Mouse (Mus musculus): ENCODE data around the gene Phb2. TPM values are rescaled to one million over a fixed set of nuclear protein-coding genes. Genes with fewer than 3 reads are reported as not detected.

The Phb2 gene
- polyA plus RNA-seq, 1 experiment: 193 TPM

DNA sequence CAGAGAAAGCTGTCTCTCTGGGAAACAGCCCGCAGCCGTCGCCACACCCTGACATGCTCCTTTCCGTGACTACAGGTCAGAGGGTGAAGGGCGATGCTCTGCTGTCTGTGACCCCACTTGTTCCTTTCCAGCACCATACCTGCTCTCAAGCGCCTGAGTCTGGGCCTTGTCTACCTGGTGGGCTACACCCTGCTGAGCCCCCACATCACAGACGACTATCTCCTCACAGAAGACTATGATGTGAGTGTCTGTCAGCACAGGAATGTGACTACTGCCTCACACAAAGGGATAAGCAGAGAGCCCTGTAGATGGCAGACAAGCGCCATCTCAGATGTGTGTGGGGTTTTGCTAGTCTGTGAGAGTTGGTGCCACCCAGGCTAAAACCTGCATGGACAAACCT, 10.8 kb upstream of the Phb2 start:
- peaks cover 8% of the 10 kb centered on the region for H3K4me1 ChIP-seq (ENCODE audit: control insufficient read depth, insufficient read depth, low read length)
- 71% methylated on average over 8 of the region's 8 CpGs for WGBS
- TF ChIP-seq POLR2A (IDR thresholded peaks at IDR 0.05; ENCODE audit: low read depth, low read length) (no peak), CTCF (conservative IDR thresholded peaks at IDR 0.05; ENCODE audit: insufficient read depth, insufficient read length, low read depth, low read length) (0 out of 2 replicates have a peak, but pooled peaks have one; percentile 17)
- DNase-seq: no peak
- H3K27me3 ChIP-seq (replicated peaks; ENCODE audit: control insufficient read depth, insufficient read depth, low read length): no peaks in the 10 kb centered on the region
- H3K27ac ChIP-seq (ENCODE audit: insufficient read depth, low read depth, low read length): no peak overlapping the region
- peaks cover 5% of the 10 kb centered on the region for H3K36me3 ChIP-seq (ENCODE audit: control insufficient read depth, insufficient read depth, low read length)
- H3K4me3 ChIP-seq (ENCODE audit: insufficient read depth, low read depth, low read length): no peak overlapping the region

DNA sequence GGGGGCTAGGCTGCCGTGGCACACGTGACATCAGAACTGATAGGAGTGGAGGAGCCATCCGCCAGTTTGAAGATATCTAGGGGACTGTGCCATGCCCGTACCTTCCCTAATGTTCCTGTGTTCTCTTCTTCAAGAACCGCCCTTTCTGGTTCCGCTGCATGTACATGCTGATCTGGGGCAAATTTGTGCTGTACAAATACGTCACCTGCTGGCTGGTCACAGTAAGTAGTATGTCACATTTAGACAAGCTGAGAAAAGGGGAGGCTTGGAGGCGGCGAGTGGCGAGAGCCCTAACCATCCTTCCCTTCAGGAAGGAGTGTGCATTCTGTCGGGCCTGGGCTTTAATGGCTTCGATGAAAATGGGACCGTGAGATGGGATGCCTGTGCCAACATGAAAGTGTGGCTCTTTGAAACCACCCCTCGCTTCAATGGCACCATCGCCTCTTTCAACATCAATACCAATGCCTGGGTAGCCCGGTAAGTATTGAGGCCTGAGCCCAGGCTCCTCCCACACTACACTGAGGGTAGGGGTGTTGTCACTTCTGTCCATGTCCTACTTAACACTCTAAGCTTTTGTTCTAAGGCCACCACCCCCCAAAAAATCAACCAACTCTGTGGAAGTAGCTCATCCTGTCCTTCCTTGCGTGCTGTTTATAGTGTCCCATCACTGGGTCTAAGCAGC, 9.9 kb upstream of the Phb2 start:
- Histone ChIP-seq H3K27ac (ENCODE audit: insufficient read depth, low read depth, low read length) (no peak overlapping the region), H3K36me3 (ENCODE audit: control insufficient read depth, insufficient read depth, low read length) (peaks cover 5% of the 10 kb centered on the region), H3K4me1 (ENCODE audit: control insufficient read depth, insufficient read depth, low read length) (peaks cover 8% of the 10 kb centered on the region), H3K27me3 (replicated peaks; ENCODE audit: control insufficient read depth, insufficient read depth, low read length) (no peaks in the 10 kb centered on the region), H3K4me3 (ENCODE audit: insufficient read depth, low read depth, low read length) (no peak overlapping the region)
- no peak for DNase-seq
- 87% methylated on average over 17 of the region's 17 CpGs for WGBS
- TF ChIP-seq POLR2A (IDR thresholded peaks at IDR 0.05; ENCODE audit: low read depth, low read length) (no peak), CTCF (conservative IDR thresholded peaks at IDR 0.05; ENCODE audit: insufficient read depth, insufficient read length, low read depth, low read length) (0 out of 2 replicates have a peak, but pooled peaks have one; percentile 5)

DNA sequence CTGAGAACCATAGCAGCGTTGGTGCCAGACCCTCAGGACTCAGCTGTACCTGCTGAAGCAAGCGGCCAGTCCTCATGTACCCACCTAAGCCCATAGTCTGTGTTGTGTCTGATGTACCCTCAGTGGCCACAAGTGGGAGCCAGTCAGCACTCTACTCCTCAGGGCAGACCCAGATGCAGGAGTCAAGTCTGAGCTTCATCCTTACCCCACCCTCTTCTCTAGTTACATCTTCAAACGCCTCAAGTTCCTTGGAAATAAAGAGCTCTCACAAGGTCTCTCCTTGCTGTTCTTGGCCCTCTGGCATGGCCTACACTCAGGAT, 9.4 kb upstream of the Phb2 start:
- peak; percentile 77 for DNase-seq
- Histone ChIP-seq H3K36me3 (ENCODE audit: control insufficient read depth, insufficient read depth, low read length) (peaks cover 5% of the 10 kb centered on the region), H3K27me3 (replicated peaks; ENCODE audit: control insufficient read depth, insufficient read depth, low read length) (no peaks in the 10 kb centered on the region), H3K27ac (ENCODE audit: insufficient read depth, low read depth, low read length) (no peak overlapping the region), H3K4me1 (ENCODE audit: control insufficient read depth, insufficient read depth, low read length) (peaks cover 8% of the 10 kb centered on the region), H3K4me3 (ENCODE audit: insufficient read depth, low read depth, low read length) (no peak overlapping the region)
- WGBS: 38% methylated on average over 3 of the region's 3 CpGs
- TF ChIP-seq POLR2A (IDR thresholded peaks at IDR 0.05; ENCODE audit: low read depth, low read length): no peak
- TF ChIP-seq CTCF (conservative IDR thresholded peaks at IDR 0.05; ENCODE audit: insufficient read depth, insufficient read length, low read depth, low read length): peak; percentile 88

DNA sequence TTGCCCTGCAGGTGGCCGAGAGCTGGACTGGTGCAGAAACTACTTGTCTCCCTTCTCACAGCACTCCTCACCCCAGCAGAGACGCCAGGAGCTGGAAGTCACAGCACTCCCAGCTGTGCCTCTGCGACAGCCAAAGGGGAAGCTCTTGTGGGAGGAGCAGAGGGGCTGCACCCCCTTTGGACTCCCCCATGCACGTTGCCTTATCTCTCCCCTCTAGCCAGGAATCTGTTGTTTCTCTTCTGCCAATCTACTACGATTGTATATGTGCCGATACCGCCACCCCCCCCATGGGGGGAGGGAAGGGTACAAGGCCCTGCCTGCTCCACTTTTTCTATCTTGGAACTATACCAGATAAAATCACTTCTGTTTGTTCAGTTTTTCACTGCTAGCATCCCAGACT, 8.3 kb upstream of the Phb2 start:
- H3K4me3 ChIP-seq (ENCODE audit: insufficient read depth, low read depth, low read length): no peak overlapping the region
- peaks cover 14% of the 10 kb centered on the region for H3K4me1 ChIP-seq (ENCODE audit: control insufficient read depth, insufficient read depth, low read length)
- H3K27ac ChIP-seq (ENCODE audit: insufficient read depth, low read depth, low read length): no peak overlapping the region
- H3K36me3 ChIP-seq (ENCODE audit: control insufficient read depth, insufficient read depth, low read length): peaks cover 5% of the 10 kb centered on the region
- DNase-seq: no peak
- no peak for TF ChIP-seq POLR2A (IDR thresholded peaks at IDR 0.05; ENCODE audit: low read depth, low read length)
- TF ChIP-seq CTCF (conservative IDR thresholded peaks at IDR 0.05; ENCODE audit: insufficient read depth, insufficient read length, low read depth, low read length): no peak
- WGBS: 72% methylated on average over 7 of the region's 7 CpGs
- no peaks in the 10 kb centered on the region for H3K27me3 ChIP-seq (replicated peaks; ENCODE audit: control insufficient read depth, insufficient read depth, low read length)

DNA sequence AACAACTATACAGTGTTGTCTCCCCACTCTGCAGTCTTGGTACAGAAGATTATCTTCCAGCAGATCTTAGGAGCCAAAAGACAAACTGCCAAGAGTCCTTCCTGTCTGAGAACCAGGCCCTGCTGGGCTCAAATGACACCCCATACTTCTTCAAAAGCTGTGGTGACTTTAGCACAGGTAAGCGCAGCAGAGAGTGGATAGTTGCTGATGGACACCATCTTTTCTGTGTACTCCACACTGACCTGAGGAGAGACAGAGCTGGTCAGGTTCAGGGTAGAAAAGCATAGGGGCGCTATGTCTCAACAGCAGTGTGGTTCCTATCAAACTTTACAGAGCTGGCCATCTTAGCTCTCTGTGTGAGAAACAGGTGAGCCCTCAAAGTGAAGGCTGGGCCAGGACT, 7.7 kb upstream of the Phb2 start:
- Histone ChIP-seq H3K27me3 (replicated peaks; ENCODE audit: control insufficient read depth, insufficient read depth, low read length) (no peaks in the 10 kb centered on the region), H3K36me3 (ENCODE audit: control insufficient read depth, insufficient read depth, low read length) (peaks cover 5% of the 10 kb centered on the region), H3K4me1 (ENCODE audit: control insufficient read depth, insufficient read depth, low read length) (peaks cover 10% of the 10 kb centered on the region), H3K27ac (ENCODE audit: insufficient read depth, low read depth, low read length) (no peak overlapping the region), H3K4me3 (ENCODE audit: insufficient read depth, low read depth, low read length) (no peak overlapping the region)
- 97% methylated on average over 2 of the region's 2 CpGs for WGBS
- no peak for DNase-seq
- TF ChIP-seq POLR2A (IDR thresholded peaks at IDR 0.05; ENCODE audit: low read depth, low read length): no peak
- no peak for TF ChIP-seq CTCF (conservative IDR thresholded peaks at IDR 0.05; ENCODE audit: insufficient read depth, insufficient read length, low read depth, low read length)

DNA sequence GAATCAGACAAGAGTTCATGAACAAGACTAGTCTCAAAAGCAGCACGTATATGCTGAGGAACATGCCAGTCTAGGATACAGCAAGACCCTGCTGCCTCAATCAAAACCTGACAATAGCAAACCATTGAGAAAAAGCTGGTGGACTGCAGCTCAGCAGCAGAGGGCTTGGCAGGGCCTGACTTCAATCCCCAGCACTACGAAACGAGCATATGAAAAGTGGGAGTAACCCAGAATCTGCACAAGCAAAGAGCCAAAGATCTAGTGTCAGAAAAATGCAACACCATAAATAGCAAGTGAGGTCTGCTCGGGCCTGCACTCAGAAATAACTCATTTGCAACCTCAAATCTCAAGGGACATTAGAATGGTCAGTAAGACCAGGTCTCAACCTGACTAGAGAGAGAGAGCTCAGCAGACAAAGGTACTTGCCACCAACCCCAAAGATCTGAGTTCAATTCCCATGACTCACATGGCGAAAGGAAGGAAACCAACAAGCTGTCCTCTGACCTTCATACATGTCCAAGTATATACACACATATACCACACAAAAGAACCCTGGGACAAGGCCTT, 6.0 kb upstream of the Phb2 start:
- TF ChIP-seq POLR2A (IDR thresholded peaks at IDR 0.05; ENCODE audit: low read depth, low read length): no peak
- TF ChIP-seq CTCF (conservative IDR thresholded peaks at IDR 0.05; ENCODE audit: insufficient read depth, insufficient read length, low read depth, low read length): no peak
- WGBS: 58% methylated on average over 5 of the region's 5 CpGs

DNA sequence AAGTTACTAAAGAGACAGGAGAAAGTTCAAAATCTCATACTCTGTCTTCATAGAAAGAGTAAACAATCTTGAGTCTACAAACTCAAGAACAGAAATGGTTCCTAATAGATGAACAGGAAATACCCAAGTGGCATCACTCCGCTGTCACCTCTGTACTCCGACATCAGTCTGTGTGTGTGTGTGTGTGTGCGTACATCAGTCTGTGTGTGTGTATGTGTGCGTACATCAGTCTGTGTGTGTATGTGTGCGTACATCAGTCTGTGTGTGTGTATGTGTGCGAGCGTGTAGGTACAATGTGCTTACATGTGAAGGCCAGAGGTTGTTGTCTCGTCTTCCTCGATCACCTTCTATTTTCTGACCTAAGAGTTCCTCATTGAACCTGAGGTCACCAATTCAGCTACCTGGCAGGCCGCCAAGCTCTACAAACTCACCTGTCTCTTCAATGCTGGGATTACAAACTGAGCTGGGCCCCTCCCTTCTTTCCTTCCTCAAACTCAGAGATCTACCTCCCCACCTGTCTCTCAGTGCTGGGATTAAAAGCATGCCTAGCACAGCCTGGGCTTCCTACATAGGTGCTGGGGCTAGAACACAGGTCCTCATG, 3.7 kb upstream of the Phb2 start:
- Histone ChIP-seq H3K4me3 (ENCODE audit: insufficient read depth, low read depth, low read length) (no peak overlapping the region), H3K36me3 (ENCODE audit: control insufficient read depth, insufficient read depth, low read length) (peaks cover 5% of the 10 kb centered on the region), H3K27ac (ENCODE audit: insufficient read depth, low read depth, low read length) (no peak overlapping the region), H3K4me1 (ENCODE audit: control insufficient read depth, insufficient read depth, low read length) (peaks cover 12% of the 10 kb centered on the region; the same call in 1 of the 2 replicates), H3K27me3 (replicated peaks; ENCODE audit: control insufficient read depth, insufficient read depth, low read length) (no peaks in the 10 kb centered on the region)
- 75% methylated on average over 10 of the region's 10 CpGs for WGBS
- TF ChIP-seq POLR2A (IDR thresholded peaks at IDR 0.05; ENCODE audit: low read depth, low read length) (no peak), CTCF (conservative IDR thresholded peaks at IDR 0.05; ENCODE audit: insufficient read depth, insufficient read length, low read depth, low read length) (no peak)
- no peak for DNase-seq

More for the DNA sequence above, 6.0 kb upstream of the Phb2 start:
- Histone ChIP-seq H3K4me3 (ENCODE audit: insufficient read depth, low read depth, low read length) (no peak overlapping the region), H3K27me3 (replicated peaks; ENCODE audit: control insufficient read depth, insufficient read depth, low read length) (no peaks in the 10 kb centered on the region), H3K36me3 (ENCODE audit: control insufficient read depth, insufficient read depth, low read length) (peaks cover 5% of the 10 kb centered on the region), H3K4me1 (ENCODE audit: control insufficient read depth, insufficient read depth, low read length) (peaks cover 8% of the 10 kb centered on the region; the same call in 1 of the 2 replicates), H3K27ac (ENCODE audit: insufficient read depth, low read depth, low read length) (no peak overlapping the region)
- DNase-seq: no peak

Measured in kidney, adult 2 months (tissue).